Comparison of ENCODE assay signal across 10 mouse cellular contexts in the genomic region with DNA sequence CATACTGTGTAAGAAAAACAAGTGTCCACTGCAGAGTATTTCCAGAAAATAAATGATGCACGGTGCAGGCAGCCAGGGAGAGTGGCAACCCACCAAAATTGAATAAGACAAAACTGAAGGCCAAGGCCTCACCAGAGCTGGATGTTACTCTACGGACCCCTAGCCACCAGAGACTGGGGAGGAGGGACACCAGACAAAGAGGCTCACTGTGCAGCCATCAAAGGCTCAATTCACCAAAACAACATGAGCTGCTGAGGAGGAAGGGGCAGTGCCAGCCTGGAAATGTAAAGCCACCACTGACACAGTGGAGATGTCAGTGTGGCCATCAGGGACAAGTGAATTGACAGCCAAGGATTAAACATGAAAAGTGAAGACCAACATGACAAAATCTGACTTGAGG.
DNase-seq lines count a peak whose midpoint lies in the region; ATAC-seq lines count a peak whose summit lies in the region.
"Had no signal": no experiment of that assay in that cellular context is flagged by ENCODE, and none has a peak within 500 bp of the region (broad histone marks: within the 10 kb centered on the region; RNA-seq: fewer than 3 reads in every experiment).

No protein-coding gene starts in this region.

- peak overlapping the region; percentile 55; the same call in 1 of the 2 replicates for H3K27ac ChIP-seq in kidney, embryonic 14.5 days (ENCODE audit: low read depth, low read length)

- 39% methylated on average over 2 of the region's 2 CpGs for WGBS in kidney, embryonic 14.5 days

- H3K9ac ChIP-seq in kidney, embryonic 14.5 days (ENCODE audit: low read depth, low read length), result no peak overlapping the region

- no peaks in the 10 kb centered on the region for H3K36me3 ChIP-seq in kidney, embryonic 14.5 days (ENCODE audit: control insufficient read depth, insufficient read depth, low read length)

- H3K4me2 ChIP-seq in kidney, embryonic 14.5 days (replicated peaks; ENCODE audit: low read depth, low read length), result no peak overlapping the region

- no peak overlapping the region for H3K4me3 ChIP-seq in kidney, embryonic 14.5 days (ENCODE audit: low read length)

- H3K27me3 ChIP-seq in kidney, embryonic 14.5 days (ENCODE audit: control insufficient read depth, insufficient read depth, low read length), result no peaks in the 10 kb centered on the region

- peak; percentile 22 for DNase-seq in embryo, embryonic 10.5 days (ENCODE audit: low spot score)
- DNase-seq in embryo, embryonic 11 days, result no peak
- no peak for DNase-seq in kidney, postnatal 36 days
- peak; percentile 46 for DNase-seq in right cerebral cortex, adult 18-20 months
- no peak for DNase-seq in right cerebral cortex, adult 2 months (ENCODE audit: low spot score in 2 of 2)
- no peak for DNase-seq in spleen, postnatal 10 days (ENCODE audit: low spot score in 2 of 2)
- no peak for DNase-seq in urinary bladder, postnatal 25 days (ENCODE audit: low spot score)
- DNase-seq: heart, postnatal 10 days; kidney, postnatal 14 days had no signal

- ATAC-seq in kidney, embryonic 14.5 days (ENCODE audit: low FRiP score, low TSS enrichment), result no peak

- peaks cover 6% of the 10 kb centered on the region; the same call in 1 of the 2 replicates for H3K4me1 ChIP-seq in kidney, embryonic 14.5 days (ENCODE audit: control insufficient read depth, insufficient read depth, low read length)

- no peaks in the 10 kb centered on the region for H3K9me3 ChIP-seq in kidney, embryonic 14.5 days (ENCODE audit: control insufficient read depth, low read length)

Comparison
In these comparisons a context has a peak if more than half of its experiments do, and no peak if none do; other contexts are left out.
1. DNase-seq: peak in embryo, embryonic 10.5 days (single experiment) and right cerebral cortex, adult 18-20 months (single experiment); none in embryo, embryonic 11 days (single experiment), kidney, postnatal 36 days (0 of 2), right cerebral cortex, adult 2 months (0 of 2), spleen, postnatal 10 days (0 of 2) and urinary bladder, postnatal 25 days (single experiment).